Mouse (Mus musculus): ENCODE results near the gene Dnmbp.

DNA sequence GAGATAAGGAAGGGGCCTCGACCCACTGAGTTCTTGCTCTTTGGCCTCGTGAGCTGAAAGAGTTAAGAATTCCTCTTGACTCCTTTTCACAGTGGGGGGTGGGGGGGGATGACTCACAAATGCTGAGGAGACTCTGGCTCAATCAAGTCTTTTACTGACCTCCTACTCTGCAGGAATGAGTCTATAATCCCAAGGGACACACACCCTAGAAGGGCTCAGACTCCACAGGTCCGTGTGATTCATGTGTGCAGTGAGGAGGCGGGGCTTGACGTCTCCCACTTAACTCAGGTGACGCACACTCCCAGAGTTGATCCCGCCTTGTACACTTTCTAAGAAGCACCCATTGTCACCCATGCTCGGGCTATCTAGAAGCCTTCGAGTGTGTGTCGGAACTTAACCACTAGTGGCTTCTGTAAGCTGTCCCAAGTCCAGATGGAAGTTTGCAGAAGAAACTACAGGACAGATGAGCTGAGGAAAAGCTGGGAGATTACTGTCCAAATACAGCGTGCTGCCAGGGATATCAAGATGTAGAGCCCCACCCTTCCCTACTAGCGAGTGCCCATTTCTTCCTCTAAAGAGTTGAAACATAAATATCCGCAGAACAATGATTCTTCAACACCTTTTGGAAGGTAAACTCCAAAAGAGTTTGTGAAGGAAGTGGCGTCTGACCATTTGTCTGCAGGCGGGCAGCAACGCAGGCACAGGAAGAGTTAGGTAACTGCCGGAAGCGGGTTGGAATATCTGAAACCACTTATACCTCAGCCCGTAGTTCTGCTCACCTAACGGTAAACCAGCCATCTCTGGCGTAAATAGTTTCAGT is 23.2 kb downstream of the Dnmbp start:
- TF ChIP-seq POLR2AphosphoS2 (IDR thresholded peaks at IDR 0.05; ENCODE audit: low read length) (no peak), CTCF (IDR thresholded peaks at IDR 0.05 in 2 of 3, conservative IDR thresholded peaks at IDR 0.05 in 1 of 3; ENCODE audit: control insufficient read depth in 1 of 3, insufficient read depth in 1 of 3, low read depth in 2 of 3, low read length in 3 of 3, poor library complexity in 1 of 3, severe bottlenecking in 1 of 3) (no peak), EP300 (IDR thresholded peaks at IDR 0.05; ENCODE audit: low read depth in 1 of 2, low read length in 2 of 2) (no peak), POLR2AphosphoS5 (IDR thresholded peaks at IDR 0.05; ENCODE audit: borderline replicate concordance, low read depth, low read length) (no peak), ELF1 (IDR thresholded peaks at IDR 0.05; ENCODE audit: low read depth, low read length) (no peak), CHD2 (IDR thresholded peaks at IDR 0.05; ENCODE audit: low read length) (no peak), KAT2A (conservative IDR thresholded peaks at IDR 0.05; ENCODE audit: low read depth, low read length) (no peak)

Measured in MEL (cell line).